ENCODE assay signal across 14 mouse cellular contexts in the genomic region with DNA sequence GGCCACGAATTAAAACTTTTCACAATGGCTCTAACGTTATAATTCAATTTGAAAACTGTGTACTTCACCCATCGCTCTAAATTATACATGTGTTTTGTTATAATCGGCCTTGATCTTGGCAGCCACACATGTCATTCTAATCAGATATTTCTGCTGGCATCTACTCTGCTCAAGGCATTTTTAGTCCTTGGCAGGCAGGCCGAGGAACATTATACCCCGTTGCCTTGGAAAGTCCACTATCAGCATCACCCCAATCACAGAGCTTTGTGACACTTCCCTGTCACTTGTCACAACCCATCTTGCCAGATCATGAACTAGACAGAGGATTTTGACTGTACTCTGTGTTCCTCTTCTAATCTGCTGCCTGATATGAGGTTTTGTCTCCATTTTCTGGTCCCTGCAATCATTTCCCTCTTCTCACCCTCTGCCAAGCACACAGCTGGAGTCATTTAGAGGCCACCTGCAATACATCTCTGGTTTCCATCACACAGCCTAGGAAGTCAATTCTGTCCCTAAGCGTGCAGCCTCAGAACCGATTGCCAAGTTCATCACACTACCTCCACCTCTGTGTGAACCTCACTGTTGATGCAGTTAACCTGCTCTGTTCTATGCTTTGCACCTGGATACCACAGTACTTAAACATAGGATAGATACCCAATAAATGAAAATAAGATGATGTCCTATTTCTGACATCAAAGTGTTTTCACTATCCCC.
A peak's percentile ranks its signal among the peaks of the same experiment; 100 is the strongest.
DNase-seq lines count a peak whose midpoint lies in the region; ATAC-seq and TF ChIP-seq lines count a peak whose summit lies in the region.
"Had no signal": no experiment of that assay in that cellular context is flagged by ENCODE, and none has a peak within 500 bp of the region (broad histone marks: within the 10 kb centered on the region; RNA-seq: fewer than 3 reads in every experiment).

No protein-coding gene starts in this region.

- ATAC-seq in forebrain, embryonic 16.5 days, result peak; percentile 54
- ATAC-seq in forebrain, embryonic 12.5 days (ENCODE audit: low FRiP score), result no peak
- ATAC-seq in lung, embryonic 15.5 days (ENCODE audit: borderline replicate concordance, extremely low read depth, low FRiP score, low TSS enrichment), result peak; percentile 14; the same call in 1 of the 2 replicates
- ATAC-seq in limb, embryonic 13.5 days (ENCODE audit: low FRiP score, low read depth), result peak; percentile 69
- ATAC-seq in neural tube, embryonic 15.5 days (ENCODE audit: low FRiP score), result no peak
- ATAC-seq: intestine, postnatal 0 days; lung, postnatal 0 days had no signal

- no peak for DNase-seq in lung, adult 2 months
- DNase-seq in cerebellum, adult 8-10 months, result peak; percentile 18
- DNase-seq in c-Kit-positive CD71-positive TER-119-positive erythroid progenitor cells, embryonic 14.5 days (ENCODE audit: low spot score), result no peak
- DNase-seq: heart, postnatal 36 days; kidney, postnatal 25 days; thymus, adult 2 months had no signal

- no peaks in the 10 kb centered on the region for H3K9me3 ChIP-seq in forebrain, embryonic 16.5 days (ENCODE audit: control insufficient read depth, low read length)
- H3K9me3 ChIP-seq in forebrain, embryonic 12.5 days, result no peaks in the 10 kb centered on the region
- H3K9me3 ChIP-seq in lung, embryonic 15.5 days, result no peaks in the 10 kb centered on the region
- no peaks in the 10 kb centered on the region for H3K9me3 ChIP-seq in limb, embryonic 13.5 days
- H3K9me3 ChIP-seq in neural tube, embryonic 15.5 days (replicated peaks), result no peaks in the 10 kb centered on the region

- no peaks in the 10 kb centered on the region for H3K4me1 ChIP-seq in forebrain, embryonic 16.5 days (replicated peaks; ENCODE audit: control insufficient read depth, insufficient read depth, low read length)
- no peaks in the 10 kb centered on the region for H3K4me1 ChIP-seq in forebrain, embryonic 12.5 days
- no peaks in the 10 kb centered on the region for H3K4me1 ChIP-seq in lung, embryonic 15.5 days
- no peaks in the 10 kb centered on the region for H3K4me1 ChIP-seq in lung, adult 2 months (ENCODE audit: control insufficient read depth, insufficient read depth, low read length)
- H3K4me1 ChIP-seq in limb, embryonic 13.5 days, result no peaks in the 10 kb centered on the region
- H3K4me1 ChIP-seq in neural tube, embryonic 15.5 days, result no peaks in the 10 kb centered on the region

- no peak for TF ChIP-seq CTCF in lung, adult 2 months (IDR thresholded peaks at IDR 0.05; ENCODE audit: insufficient read depth, low read length)

- no peak overlapping the region for H3K27ac ChIP-seq in forebrain, embryonic 16.5 days (ENCODE audit: low read length)
- no peak overlapping the region for H3K27ac ChIP-seq in forebrain, embryonic 12.5 days
- no peak overlapping the region for H3K27ac ChIP-seq in lung, embryonic 15.5 days
- H3K27ac ChIP-seq in limb, embryonic 13.5 days, result no peak overlapping the region
- no peak overlapping the region for H3K27ac ChIP-seq in neural tube, embryonic 15.5 days (replicated peaks)

- H3K4me2 ChIP-seq in forebrain, embryonic 16.5 days (ENCODE audit: low read length), result no peak overlapping the region
- H3K4me2 ChIP-seq in forebrain, embryonic 12.5 days, result no peak overlapping the region
- H3K4me2 ChIP-seq in lung, embryonic 15.5 days, result no peak overlapping the region
- H3K4me2 ChIP-seq in limb, embryonic 13.5 days (replicated peaks), result no peak overlapping the region
- no peak overlapping the region for H3K4me2 ChIP-seq in neural tube, embryonic 15.5 days
- H3K4me2 ChIP-seq: liver, embryonic 11.5 days had no signal

- WGBS in forebrain, embryonic 16.5 days, result 60% methylated on average over 8 of the region's 8 CpGs
- WGBS in forebrain, embryonic 12.5 days, result 90% methylated on average over 8 of the region's 8 CpGs
- 70% methylated on average over 8 of the region's 8 CpGs for WGBS in lung, embryonic 15.5 days
- 69% methylated on average over 8 of the region's 8 CpGs for WGBS in lung, adult 2 months
- 55% methylated on average over 8 of the region's 8 CpGs for WGBS in limb, embryonic 13.5 days
- WGBS in neural tube, embryonic 15.5 days, result 76% methylated on average over 8 of the region's 8 CpGs

- H3K9ac ChIP-seq in forebrain, embryonic 16.5 days (replicated peaks; ENCODE audit: low read depth, low read length), result no peak overlapping the region
- no peak overlapping the region for H3K9ac ChIP-seq in forebrain, embryonic 12.5 days
- no peak overlapping the region for H3K9ac ChIP-seq in lung, embryonic 15.5 days
- H3K9ac ChIP-seq in limb, embryonic 13.5 days, result no peak overlapping the region
- no peak overlapping the region for H3K9ac ChIP-seq in neural tube, embryonic 15.5 days (replicated peaks)

- no peak for TF ChIP-seq POLR2A in lung, adult 2 months (IDR thresholded peaks at IDR 0.05; ENCODE audit: borderline replicate concordance, extremely low read depth, low read depth, low read length)

- H3K27me3 ChIP-seq in forebrain, embryonic 16.5 days (replicated peaks; ENCODE audit: control insufficient read depth, insufficient read depth, low read length), result no peaks in the 10 kb centered on the region
- H3K27me3 ChIP-seq in forebrain, embryonic 12.5 days, result no peaks in the 10 kb centered on the region
- no peaks in the 10 kb centered on the region for H3K27me3 ChIP-seq in lung, embryonic 15.5 days
- H3K27me3 ChIP-seq in limb, embryonic 13.5 days, result no peaks in the 10 kb centered on the region
- H3K27me3 ChIP-seq in neural tube, embryonic 15.5 days (replicated peaks), result no peaks in the 10 kb centered on the region

- no peak overlapping the region for H3K4me3 ChIP-seq in forebrain, embryonic 16.5 days (replicated peaks; ENCODE audit: low read length)
- H3K4me3 ChIP-seq in forebrain, embryonic 12.5 days (replicated peaks), result no peak overlapping the region
- H3K4me3 ChIP-seq in lung, embryonic 15.5 days, result no peak overlapping the region
- H3K4me3 ChIP-seq in lung, adult 2 months (replicated peaks; ENCODE audit: extremely low read depth, low read depth, low read length), result no peak overlapping the region
- no peak overlapping the region for H3K4me3 ChIP-seq in limb, embryonic 13.5 days
- no peak overlapping the region for H3K4me3 ChIP-seq in neural tube, embryonic 15.5 days (replicated peaks)

- no peaks in the 10 kb centered on the region for H3K36me3 ChIP-seq in forebrain, embryonic 16.5 days (ENCODE audit: control insufficient read depth, insufficient read depth)
- no peaks in the 10 kb centered on the region for H3K36me3 ChIP-seq in forebrain, embryonic 12.5 days (replicated peaks)
- no peaks in the 10 kb centered on the region for H3K36me3 ChIP-seq in lung, embryonic 15.5 days
- no peaks in the 10 kb centered on the region for H3K36me3 ChIP-seq in limb, embryonic 13.5 days
- no peaks in the 10 kb centered on the region for H3K36me3 ChIP-seq in neural tube, embryonic 15.5 days

Comparison
In these comparisons a context has a peak if more than half of its experiments do, and no peak if none do; other contexts are left out.
1. ATAC-seq: peak in forebrain, embryonic 16.5 days (single experiment), lung, embryonic 15.5 days (single experiment) and limb, embryonic 13.5 days (single experiment); none in forebrain, embryonic 12.5 days (single experiment) and neural tube, embryonic 15.5 days (single experiment).